Mouse (Mus musculus) right cerebral cortex, adult 2 months (tissue): Measurements from ENCODE around the gene Gm17359.
A peak's percentile ranks its signal among the peaks of the same experiment; 100 is the strongest.

ENCODE experiments used
- DNase-seq, 2 experiments: peaks; one replicate each; pipeline ENCODE4 v3.0.0; 2021 to 2022; ENCODE audit warnings: low spot score in 2 of 2

Gm17359 gene

DNA sequence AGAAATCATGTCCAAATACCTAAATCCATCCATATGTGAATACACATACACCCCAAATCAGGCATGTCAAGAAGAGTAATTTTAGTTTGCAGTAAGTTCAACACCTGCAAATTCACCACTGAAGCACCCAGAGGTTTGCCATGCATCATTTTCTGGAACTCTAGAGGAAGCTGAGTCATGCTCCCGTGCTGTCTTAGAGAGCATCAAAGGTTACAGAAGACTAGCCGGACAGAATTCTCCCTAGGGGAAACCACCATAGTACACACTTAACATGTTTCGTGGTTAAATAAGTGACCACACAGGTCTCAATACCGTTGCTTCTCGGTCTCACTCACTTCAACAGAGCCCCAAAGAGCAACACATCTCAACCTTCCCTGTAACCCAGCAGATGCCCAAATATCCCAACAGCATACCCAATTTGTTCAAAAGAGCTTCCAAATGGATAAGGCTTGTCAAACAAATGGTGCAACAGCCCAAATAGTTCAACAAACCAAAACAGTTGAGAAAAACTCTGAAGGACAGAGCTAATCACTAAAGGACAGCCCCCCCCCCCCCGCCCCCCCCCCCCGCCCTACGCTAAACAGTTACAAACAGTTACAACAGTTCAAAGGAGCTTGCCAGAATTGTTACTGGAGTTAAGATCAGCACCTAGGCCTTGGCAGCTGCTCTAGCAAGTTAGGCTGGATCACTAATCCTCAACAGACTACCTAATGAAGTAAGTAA is at the start of gene Gm17359:
Gene Gm17359, plus strand, starts transcription at position 618 of the 723 bp plus-strand sequence.
- no peak for DNase-seq

DNA sequence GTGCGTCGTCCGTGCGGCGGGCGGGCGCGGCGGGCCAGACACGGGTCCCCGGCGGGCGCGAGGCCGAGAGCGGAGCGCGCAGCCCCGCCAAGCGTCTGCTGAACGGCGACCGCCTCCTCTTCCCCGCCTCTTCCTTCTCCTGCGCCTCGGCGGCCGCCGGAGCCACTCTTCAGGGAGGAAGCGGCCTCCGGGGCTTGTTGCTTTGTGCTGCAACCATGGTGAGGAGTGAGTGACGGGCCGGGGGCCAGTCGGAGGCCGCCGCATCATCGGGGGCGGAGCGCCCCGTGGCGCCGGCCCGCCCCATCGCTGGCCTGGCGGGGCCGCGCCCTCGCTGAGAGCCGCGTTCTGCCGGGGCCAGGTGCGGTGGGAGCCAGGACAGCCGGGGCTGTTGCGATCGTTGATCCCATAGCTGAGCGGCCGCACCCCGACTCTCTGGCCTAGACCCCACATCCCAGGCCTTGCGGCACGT is 49.3 kb upstream of the Gm17359 start:
- peak; percentile 93 to 94 for DNase-seq

DNA sequence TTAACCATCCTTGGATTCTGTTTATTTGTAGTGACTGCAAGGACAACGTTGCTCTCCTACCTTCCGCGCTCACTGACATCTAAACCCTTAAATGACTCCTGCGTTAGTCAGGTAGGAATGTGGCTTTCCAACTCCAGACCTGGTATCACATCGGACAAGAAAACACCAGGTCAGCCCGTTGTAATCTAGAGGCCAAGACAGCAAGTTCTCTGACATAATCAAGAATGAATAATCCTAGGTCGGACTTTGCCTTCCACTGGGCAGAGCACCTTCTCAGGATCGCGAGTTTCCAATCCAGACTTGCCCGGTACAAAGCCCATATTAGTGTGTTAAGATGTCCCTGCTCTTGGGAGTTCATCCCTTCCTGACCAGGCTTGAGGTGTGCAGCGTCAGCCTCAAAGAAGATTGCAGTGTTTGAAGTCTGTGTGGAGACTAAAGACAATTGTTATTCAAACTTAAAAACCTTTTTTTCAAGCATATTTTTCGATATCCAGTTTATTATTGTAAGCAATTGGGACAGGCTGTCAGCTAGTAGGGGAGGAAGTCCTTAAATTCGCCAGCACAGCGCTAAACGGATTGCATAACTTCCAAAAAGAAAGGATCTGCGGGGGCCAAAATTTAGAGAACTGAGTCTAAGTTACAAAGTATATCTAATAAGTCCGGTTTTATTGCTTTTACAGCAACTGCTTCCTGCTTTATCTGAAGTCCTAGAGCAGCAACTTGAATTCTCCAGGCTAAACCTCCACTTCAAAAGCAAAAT is 48.6 kb upstream of the Gm17359 start:
- peak; percentile 27 to 51 for DNase-seq

DNA sequence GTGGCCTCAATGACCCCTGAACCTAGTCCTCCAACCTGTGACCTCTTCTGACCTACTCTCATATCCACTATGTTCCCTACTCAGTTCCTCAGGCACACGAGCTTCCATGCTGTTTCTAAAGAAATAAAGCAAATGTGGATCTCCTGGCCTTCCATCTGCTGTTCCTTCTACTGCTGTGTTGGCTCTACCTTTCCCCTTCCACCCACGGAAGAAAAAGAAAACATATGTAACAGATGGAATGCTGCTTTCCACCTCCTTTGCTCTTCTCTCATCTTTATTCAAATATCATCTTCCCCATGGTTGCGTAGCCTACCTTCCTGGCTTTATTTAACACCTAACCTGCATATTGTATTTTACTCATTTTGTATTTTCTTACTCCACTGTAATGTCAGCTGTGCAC is 47.4 kb upstream of the Gm17359 start:
- no peak for DNase-seq

DNA sequence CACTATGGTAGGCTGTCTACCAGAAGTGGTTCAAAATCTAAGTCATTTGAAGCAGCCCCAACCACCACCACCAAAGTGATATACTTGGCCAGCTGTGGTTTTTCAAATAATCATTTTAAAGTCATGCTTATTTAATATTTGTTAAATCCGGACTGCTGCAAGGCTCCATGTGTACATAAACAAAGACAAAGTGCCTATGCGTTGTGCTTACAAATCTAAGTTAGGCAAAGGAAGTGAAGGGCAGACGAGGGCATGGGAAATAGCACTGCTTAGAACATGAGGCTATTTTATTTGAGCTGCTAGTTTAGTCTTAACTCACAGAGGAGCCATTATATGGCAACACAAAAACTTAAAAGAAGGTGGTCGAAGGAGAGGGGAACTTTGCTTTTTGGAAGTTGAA is 43.4 kb upstream of the Gm17359 start:
- DNase-seq = no peak

DNA sequence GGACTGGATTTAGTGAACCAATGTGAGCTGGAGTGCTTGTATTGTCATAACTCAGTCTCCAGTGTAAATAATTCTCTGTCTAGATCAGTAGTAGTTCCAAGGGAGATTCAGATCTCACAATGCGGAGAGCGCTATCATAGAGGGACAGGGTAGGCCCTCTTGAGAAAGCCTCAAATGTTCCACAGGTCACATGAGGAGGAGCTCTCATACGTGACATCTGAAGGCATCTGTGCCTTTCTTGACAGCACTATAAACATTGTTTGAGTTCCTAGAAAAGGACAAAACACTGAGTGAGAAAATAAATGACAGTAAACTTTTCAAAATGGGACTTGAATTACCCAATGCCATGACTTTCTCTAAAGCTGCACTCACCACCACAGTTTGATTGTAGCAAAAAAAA is 41.8 kb upstream of the Gm17359 start:
- no peak for DNase-seq

DNA sequence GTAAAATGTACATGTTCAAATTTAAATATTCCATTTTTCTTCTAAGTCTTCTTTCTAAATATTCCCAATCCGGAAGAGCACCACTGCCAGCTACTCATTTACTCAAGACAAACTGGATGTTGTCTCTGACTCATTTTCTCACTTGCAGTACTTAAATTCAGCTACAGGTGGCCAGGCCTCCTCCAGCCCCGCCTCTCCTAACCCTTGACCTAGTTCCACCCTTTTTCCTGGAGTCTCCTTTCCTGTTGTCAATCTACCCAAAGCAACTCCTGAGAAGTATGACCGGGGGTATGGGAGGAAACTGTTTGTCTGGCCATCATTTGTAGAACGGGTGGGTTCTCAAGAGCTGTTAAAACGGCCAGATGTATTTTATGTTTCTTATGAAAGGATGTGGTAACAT is 40.4 kb upstream of the Gm17359 start:
- DNase-seq = no peak

DNA sequence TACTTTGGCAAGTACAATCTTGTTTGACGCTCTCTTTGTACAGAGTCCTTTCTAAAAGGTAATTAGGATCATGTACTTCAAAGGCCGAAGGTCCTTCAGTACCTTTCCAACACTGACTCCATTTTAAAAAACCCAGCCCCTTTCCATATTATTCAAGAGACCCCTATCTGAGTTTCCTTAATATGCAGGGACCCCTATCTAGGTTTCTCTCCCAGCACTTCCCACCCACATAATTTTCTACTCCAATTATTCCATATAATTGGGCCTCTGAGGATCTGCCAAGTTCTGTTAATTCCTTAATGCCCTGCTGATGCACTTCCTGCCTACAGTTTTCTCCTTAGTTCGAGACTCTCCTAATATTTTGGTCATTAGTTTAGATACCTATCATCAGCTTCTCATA is 39.9 kb upstream of the Gm17359 start:
- no peak for DNase-seq

DNA sequence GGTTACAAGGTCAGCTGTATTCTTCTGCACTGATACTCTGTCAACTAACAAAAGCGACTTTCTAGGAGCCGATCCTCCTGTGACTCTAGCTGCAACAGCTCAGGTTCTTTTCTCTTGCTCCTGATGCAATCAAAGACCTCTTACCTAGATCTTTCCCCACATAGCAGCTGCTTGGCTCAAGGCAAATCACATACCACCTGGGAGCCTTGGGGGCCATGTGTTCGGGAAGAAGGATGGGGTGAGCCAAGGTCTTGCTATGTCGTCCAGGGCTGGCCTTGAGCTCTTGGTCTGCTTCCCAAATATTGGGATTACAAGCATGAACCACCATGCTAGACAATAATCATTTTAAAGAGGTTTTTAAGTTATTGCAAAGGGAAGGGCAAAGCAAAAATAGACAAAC is 39.2 kb upstream of the Gm17359 start:
- DNase-seq = no peak

DNA sequence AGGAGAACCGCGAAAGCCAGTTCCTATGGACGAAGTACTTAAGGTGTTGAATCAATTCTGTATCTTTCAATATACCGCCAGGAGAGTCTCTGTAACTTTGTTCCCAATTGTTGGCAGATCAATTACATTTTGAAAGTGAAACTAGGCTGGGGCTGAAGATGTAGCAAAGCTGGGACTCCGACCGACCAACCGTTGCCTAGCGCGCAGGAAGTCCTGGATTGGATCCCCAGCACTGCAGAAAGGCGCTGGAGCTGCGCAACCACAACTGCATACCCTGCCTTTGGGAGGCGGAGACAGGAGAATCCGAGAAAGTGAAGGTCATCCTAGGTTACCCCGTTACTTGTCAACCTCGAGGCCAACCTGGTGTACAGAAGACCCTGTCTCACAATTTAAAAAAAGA is 37.1 kb upstream of the Gm17359 start:
- DNase-seq = no peak

DNA sequence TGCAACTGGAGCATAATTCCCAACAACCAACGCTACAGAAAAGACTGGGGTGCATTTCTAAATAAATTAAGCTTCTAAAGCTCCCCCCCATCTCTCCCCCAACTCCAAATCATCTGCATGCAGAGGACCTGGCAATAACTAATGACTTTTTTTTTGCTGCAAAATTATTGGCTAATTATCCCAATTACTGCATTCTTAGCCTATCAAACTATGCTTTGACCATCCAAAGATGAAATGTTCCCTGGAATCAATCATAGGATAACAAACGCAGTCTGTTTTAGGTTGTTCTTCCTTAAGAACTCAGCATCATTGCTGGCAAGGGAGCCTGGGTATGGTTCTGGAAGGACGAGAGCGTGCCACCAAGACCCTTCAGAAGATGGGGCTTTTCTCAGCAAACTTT is 27.9 kb upstream of the Gm17359 start:
- no peak for DNase-seq

DNA sequence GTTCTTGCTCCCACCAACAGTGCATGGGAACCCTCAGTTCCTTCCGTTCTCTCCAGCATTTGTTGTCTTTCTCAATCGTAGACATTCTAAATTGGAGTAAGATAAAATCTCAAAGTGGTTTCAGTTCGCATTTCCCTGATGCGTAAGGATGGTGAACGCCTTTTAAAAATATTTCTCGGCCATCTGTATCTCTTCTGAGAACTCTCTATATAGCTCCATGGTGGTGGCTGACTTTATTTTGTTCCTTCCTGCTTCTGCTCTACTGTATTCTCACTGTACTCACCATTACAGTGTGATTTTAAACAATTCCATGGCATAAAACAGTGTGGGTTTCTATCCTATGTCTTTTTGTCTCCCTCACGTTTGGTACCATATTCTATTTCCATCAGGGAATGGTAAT is 26.3 kb upstream of the Gm17359 start:
- no peak for DNase-seq

DNA sequence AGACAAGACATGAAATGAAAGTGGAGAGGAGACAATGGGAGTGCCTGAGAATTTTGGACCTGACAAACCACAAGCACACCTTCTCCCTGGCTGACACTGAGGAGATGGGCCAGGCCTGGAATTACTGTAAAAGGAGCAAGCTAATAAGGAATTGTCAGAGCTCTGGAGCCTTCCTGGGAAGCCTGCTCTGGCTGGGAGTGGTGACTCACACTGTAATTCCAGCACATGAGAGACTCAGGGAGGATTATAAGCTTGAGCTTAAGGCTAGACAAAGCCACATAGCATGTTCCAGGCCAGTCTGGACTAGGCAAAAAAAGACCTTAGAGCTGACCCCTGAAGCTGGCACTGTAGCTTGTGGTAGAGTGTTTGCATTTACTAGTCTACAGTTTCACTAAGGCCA is 24.6 kb upstream of the Gm17359 start:
- DNase-seq = no peak

DNA sequence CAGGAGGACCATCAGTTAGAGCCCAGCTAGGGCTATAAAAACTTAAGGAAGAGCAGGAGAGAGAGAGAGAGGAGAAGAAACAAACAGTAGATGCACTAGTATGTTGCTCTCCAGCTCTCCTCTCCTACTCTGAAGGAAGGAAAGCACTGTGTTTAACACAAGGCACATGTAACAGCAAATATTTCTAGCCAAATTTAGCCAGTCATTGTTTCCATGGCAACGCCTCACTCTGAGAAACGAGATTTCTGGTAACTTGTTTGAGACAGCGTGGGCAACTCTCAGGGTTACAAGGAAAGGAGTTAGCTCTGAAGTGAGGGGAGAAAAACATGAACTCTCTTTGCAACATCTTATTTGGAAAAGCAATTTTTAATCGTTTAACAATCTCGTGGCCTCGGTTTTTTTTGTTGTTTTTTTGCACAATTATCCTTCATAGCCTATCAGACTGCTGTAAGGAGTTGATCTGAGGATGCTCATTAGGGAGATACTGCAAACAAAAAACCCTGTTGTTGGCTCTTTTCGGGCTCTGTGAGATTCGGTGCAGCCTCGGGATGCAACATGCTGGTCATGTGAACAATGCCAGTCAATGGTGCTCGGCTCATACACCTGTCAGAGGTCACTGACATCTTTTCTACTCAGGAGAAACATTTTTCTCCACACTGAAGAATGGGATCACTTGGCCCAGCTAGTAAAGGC is 22.3 kb upstream of the Gm17359 start:
- DNase-seq = peak; percentile 89

DNA sequence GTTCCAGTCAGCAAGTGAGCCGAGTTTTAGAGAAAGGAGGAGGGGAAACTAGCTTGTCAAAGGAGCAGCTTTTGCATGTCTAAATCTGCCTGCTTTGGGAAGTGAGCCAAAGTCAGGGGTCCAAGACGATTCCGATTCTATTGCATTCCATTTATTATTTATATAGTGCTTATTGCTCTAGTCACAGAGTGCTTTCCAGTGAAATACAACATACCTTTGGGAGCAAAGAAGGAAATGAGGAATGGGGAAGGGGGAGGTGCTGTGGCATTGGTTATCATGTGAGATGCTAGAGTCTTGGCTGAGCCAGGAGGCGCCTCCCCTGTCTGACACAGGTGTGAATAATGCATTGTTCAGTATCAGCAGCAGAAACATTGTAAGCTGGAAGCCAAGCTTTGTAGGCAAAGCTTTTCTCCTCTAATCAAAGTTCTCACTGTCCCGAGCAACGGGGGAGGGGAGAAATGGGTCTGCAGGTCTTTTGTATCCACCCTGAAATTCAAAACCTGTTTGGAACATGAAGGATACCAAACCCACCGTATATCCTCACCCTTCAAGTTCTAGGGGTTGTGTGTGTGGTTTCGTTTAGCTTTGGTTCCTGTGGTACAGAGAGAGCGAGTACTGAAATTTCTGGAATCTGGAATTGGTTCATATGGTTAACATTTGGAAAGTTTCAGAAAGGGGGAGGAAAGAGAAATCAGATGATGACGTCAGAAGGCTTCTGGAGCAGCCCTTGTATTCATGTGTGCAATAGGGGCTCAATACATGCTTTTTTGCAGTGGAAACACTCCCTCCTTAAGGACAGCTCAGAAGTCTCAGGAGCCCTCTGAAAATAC is 11.5 kb upstream of the Gm17359 start:
- DNase-seq = no peak

DNA sequence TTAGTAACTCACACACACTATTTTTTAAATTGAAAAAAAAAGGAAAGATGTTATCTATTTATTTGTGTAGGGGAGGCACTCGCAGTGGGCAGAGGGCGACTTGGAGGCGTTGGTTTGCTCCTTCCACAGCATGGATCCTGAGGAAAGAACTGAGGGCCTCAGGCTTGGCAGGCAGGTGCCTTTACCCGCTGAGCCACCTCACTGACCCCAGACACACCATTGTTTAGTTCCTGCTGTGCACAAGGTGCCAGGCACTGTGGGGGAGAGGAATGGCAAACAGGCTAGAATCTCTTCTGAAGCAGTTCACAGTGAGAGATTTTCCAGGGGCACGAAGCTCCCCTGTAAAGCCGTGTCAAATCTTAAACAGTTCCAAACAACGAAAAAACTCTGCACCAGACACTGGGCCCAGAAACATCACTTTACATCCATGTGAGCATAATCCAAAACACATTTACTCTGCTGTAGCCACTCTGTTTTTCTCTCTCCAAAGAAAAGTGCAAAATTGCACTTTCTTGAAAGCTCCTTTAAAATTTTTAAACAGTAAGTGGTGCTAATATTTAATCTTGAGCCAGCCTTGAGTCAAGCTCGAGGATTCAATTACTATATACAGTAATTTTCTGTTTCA is 6.7 kb upstream of the Gm17359 start:
- no peak for DNase-seq

DNA sequence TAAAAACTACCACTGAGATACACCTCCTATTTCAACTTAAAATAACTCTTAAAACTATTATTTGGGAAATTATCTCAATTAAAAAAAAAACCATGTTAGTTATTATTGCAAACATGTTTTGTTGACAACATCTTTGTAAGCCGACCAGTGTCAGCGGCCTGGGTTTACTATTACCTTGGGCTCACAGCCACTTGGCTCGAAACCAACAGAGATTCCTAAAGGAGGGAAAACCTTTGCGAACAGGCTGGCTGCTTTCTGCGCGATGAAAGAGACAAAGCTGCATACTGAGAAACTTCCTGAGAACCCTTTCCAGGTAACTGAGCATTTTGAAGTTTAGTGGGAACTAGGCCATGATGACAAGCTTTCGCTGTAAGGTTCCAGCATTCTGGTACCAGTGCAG is 3.4 kb upstream of the Gm17359 start:
- no peak for DNase-seq

DNA sequence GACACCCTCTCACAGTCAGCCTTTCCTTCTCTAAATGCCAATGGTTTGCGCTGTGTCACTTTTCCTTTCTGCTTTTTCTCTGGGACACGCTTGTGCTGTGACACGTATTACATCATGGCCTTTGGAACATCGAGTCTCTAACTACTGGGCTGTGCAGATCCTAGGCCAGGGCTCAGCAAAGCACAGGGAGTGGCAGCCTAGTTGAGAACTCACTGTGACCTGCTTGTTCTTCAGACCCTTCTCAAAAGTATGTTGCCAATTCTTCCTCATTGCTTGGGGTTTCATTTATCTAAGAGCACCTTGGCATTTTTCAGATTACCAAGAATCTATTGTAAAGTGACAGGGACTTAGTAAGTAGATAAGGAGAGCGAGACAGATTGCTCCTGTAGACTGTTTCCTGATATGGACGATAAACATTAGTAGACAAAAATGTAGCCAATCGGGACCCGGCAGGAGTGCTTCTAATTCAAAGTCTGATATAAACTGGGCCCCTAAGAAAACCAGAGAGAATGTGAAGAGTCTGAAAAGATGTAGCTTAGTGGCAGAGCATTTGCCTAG is 2.7 kb upstream of the Gm17359 start:
- DNase-seq = no peak

DNA sequence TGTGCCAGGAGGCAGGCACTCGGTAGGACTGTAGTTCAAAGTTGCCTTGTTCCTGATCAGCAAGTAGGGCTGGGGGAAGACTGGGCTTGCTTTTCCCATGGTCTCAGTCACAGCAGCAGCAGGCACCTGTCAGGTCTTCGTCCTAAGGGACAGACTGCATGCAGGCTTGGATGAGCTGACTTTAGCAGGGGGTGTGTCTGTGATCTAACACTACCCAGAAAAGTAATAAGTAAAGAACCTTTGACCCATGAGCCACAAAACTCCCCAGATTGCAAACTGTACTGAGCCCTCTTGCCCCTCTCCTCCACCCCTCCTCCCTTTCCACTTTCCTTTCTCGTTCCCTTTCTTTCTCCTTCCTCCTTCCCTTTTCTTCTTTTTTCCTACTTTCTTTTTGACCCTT is 4.3 kb downstream of the Gm17359 start:
- no peak for DNase-seq

DNA sequence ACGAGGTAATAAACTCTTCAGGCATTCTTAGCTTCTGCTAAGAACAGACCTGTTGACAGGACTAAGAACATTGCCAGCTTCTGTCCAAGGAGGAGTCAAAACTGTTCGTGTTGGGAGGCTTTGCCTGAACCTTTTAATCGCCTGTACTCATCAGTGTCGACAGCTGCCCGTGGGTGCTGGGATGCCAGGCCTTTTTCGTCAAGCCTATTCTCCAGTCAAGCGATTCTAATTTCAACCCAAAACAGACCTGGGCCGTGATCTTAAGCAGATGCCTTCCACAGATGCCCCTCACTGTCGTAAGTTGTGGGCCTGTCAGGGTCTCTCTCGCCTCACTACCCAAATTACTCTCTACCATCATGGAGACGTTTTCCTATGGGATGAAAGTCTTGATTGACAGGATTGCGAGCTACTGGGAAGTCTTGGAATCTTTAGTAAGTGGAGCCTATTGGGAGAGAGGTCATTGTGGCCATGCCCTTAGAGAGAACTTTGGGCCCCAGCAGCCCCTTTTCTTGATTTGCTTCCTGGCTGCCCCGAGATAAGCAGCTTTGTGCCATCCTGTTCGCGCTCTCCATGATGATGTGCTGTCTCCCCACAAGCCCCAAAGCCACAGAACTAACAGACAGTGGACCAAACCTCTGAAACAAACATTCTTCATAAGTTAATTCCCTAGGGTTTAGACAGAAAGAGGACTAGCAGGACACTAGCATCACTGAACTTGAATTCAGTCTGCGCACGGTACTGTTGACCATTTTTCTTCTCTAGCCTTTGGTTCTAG is 6.7 kb downstream of the Gm17359 start:
- DNase-seq = no peak
